Mouse (Mus musculus) bone marrow, adult 2 months (tissue): ENCODE results near the gene Tubgcp2.

ENCODE experiments used
- CTCF ChIP-seq: fragments of 200-500 bp; IDR thresholded peaks from 2 replicates; pipeline ENCODE4 v1.5.1; 2011; ENCODE audit warnings: low read length, control low read depth; ENCODE audit not compliant: control insufficient read depth, insufficient read depth
- POLR2A ChIP-seq: fragments of 200-500 bp; IDR thresholded peaks from 2 replicates; pipeline ENCODE4 v1.6.1; 2011; ENCODE audit warnings: low read depth, mild to moderate bottlenecking, control low read depth, low read length, borderline replicate concordance; ENCODE audit not compliant: control insufficient read depth

GRCm38 (mm10) chr7:139956658-139957057 lies 79.8 kb downstream of the Tubgcp2 start:
- TF ChIP-seq CTCF = no peak
- TF ChIP-seq POLR2A = no peak
